Mouse (Mus musculus): ENCODE measurements around the gene Kmt5b. TPM values are rescaled to one million over a fixed set of nuclear protein-coding genes. Genes with fewer than 3 reads are reported as not detected.

Kmt5b gene
- polyA plus RNA-seq (2014; fragmentation: Nextera tagmentation; extraction: Ambion mirVana) = 20.2 and 41.7 TPM in 2 replicates

DNA sequence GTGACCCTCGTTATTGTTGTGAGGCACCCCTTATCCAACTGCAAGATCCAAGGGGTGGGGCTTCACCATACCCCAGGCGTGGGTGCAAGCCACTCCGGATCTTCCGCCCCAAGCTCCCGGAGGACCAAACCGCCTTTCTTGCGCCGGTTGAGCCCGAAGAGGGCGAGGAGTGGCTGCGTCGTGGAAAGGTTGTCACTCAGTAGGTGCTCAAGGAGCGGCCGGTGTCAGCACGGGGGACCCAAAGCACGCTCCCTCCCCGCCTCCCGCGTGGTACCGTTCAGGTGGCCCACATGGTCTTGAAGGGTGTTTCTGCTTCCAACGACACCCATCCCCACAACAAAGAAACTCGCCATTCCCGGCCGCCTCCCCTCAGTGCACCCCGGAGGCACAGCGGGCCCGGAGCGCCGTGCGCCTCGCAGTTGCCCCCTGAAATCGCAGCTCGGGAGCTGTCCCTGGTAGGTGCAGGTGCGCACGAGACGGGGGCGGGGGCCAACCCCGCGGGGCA, at the start of gene Kmt5b:
TSS of gene Kmt5b (plus strand) at position 146 of the 505 bp plus-strand sequence.
- peak within 1 kb of the TSS; percentile 98 for H3K4me3 ChIP-seq (ENCODE audit: low read length)
- ATAC-seq (ENCODE audit: low FRiP score, low TSS enrichment) = peak; percentile 28
- H3K4me1 ChIP-seq (ENCODE audit: control insufficient read depth, insufficient read depth, low read length) = peaks cover 14% of the 10 kb centered on the region
- H3K36me3 ChIP-seq (ENCODE audit: control insufficient read depth, insufficient read depth, low read length) = peaks cover 10% of the 10 kb centered on the region; the same call in 1 of the 2 replicates
- no peaks in the 10 kb centered on the region for H3K9me3 ChIP-seq (ENCODE audit: control insufficient read depth, low read length)
- peak within 1 kb of the TSS; percentile 77 for H3K4me2 ChIP-seq (replicated peaks; ENCODE audit: low read depth, low read length)
- H3K9ac ChIP-seq (ENCODE audit: low read depth, low read length) = peak within 1 kb of the TSS; percentile 100
- peak within 1 kb of the TSS; percentile 100 for H3K27ac ChIP-seq (ENCODE audit: low read depth, low read length)
- WGBS = under 1% methylated on average over 39 of the region's 39 CpGs
- H3K27me3 ChIP-seq (ENCODE audit: control insufficient read depth, insufficient read depth, low read length) = no peaks in the 10 kb centered on the region

GRCm38 (mm10) chr19:3718481-3719361, 48.5 kb upstream of the Kmt5b start:
- no peaks in the 10 kb centered on the region; the same call in 1 of the 2 replicates for H3K9me3 ChIP-seq (ENCODE audit: control insufficient read depth, low read length)
- peaks cover 35% of the 10 kb centered on the region for H3K36me3 ChIP-seq (ENCODE audit: control insufficient read depth, insufficient read depth, low read length)
- H3K4me2 ChIP-seq (replicated peaks; ENCODE audit: low read depth, low read length) = peak overlapping the region; percentile 72
- H3K4me1 ChIP-seq (ENCODE audit: control insufficient read depth, insufficient read depth, low read length) = no peaks in the 10 kb centered on the region
- H3K27ac ChIP-seq (ENCODE audit: low read depth, low read length) = no peak overlapping the region; the same call in 1 of the 2 replicates
- peak overlapping the region; percentile 37 for H3K4me3 ChIP-seq (ENCODE audit: low read length)
- WGBS = 37% methylated on average over 19 of the region's 19 CpGs
- no peaks in the 10 kb centered on the region for H3K27me3 ChIP-seq (ENCODE audit: control insufficient read depth, insufficient read depth, low read length)
- peak overlapping the region; percentile 42 for H3K9ac ChIP-seq (ENCODE audit: low read depth, low read length)
- ATAC-seq (ENCODE audit: low FRiP score, low TSS enrichment) = peak; percentile 86

DNA sequence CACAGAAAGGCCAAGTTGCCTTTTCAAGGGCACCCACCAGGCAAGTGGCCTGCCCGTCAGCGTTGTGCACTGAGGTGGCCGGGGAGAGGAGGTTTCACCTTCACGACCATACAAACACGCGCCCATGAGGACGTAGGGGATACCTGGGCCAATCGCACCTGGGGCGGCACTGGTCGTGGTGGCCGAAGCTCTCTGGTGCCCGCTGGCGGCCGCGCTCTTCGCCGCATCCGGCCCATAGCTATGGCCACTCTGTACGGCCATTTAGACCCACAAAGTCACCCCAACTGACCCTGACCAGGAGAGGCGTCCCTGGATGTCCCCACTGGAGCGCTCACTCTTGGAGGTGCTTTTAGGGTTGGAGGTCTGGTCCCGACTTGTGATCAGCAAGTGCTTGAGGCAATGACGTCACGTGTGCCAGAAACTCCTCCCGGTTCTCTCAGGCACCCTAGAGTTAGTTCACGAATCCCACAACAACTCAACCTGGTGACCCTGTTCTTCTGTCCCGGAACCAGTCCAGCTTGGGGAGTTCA, 47.8 kb upstream of the Kmt5b start:
- peak; percentile 86 for ATAC-seq (ENCODE audit: low FRiP score, low TSS enrichment)
- Histone ChIP-seq H3K27ac (ENCODE audit: low read depth, low read length) (no peak overlapping the region), H3K4me1 (ENCODE audit: control insufficient read depth, insufficient read depth, low read length) (no peaks in the 10 kb centered on the region), H3K36me3 (ENCODE audit: control insufficient read depth, insufficient read depth, low read length) (peaks cover 31% of the 10 kb centered on the region), H3K4me2 (replicated peaks; ENCODE audit: low read depth, low read length) (peak overlapping the region; percentile 72), H3K27me3 (ENCODE audit: control insufficient read depth, insufficient read depth, low read length) (no peaks in the 10 kb centered on the region), H3K9ac (ENCODE audit: low read depth, low read length) (peak overlapping the region; percentile 42), H3K9me3 (ENCODE audit: control insufficient read depth, low read length) (no peaks in the 10 kb centered on the region; the same call in 1 of the 2 replicates), H3K4me3 (ENCODE audit: low read length) (peak overlapping the region; percentile 37)
- 4% methylated on average over 27 of the region's 27 CpGs for WGBS

DNA sequence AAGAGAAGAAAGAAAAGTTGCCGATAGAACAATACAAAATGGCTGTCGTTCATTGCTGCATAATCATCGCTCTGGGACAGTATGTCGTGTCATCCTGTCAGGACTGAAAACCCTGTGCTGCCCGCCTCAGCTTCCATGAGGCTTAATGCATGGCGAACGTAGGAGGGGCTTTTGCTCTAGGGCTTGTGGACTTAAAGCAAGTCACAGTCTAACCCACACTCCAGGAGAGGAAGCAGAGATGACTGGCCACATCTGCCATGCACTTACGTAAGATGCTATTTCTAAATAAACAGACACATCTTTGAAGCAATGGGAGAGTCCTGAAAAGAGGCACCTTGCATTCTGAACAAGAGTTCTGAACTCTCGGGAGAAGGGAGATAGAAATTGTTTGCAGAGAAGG, 44.1 kb upstream of the Kmt5b start:
- Histone ChIP-seq H3K9ac (ENCODE audit: low read depth, low read length) (no peak overlapping the region), H3K9me3 (ENCODE audit: control insufficient read depth, low read length) (no peaks in the 10 kb centered on the region; the same call in 1 of the 2 replicates), H3K27me3 (ENCODE audit: control insufficient read depth, insufficient read depth, low read length) (no peaks in the 10 kb centered on the region), H3K27ac (ENCODE audit: low read depth, low read length) (no peak overlapping the region), H3K4me1 (ENCODE audit: control insufficient read depth, insufficient read depth, low read length) (no peaks in the 10 kb centered on the region), H3K4me3 (ENCODE audit: low read length) (no peak overlapping the region), H3K36me3 (ENCODE audit: control insufficient read depth, insufficient read depth, low read length) (no peaks in the 10 kb centered on the region), H3K4me2 (replicated peaks; ENCODE audit: low read depth, low read length) (no peak overlapping the region)
- no peak for ATAC-seq (ENCODE audit: low FRiP score, low TSS enrichment)
- 91% methylated on average over 9 of the region's 9 CpGs for WGBS

DNA sequence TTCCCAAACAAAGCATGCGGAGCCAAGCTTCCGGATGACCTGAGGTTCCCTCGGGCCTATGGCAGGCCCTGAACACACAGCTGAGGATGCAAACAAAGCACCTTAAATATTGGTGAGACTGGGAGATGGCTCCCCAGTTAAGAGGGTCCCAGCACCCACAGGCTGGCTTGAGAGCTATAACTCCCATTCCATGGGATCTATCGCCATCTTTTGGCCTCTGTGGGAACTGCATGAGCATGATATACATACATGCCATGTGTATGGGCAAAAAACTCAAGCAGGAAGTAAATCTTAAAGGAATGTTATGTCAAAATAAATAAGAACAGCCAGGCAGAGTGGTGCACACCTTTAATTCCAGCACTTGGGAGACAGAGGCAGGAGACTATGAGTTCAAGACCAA, 43.3 kb upstream of the Kmt5b start:
- H3K9me3 ChIP-seq (ENCODE audit: control insufficient read depth, low read length) = no peaks in the 10 kb centered on the region; the same call in 1 of the 2 replicates
- H3K4me1 ChIP-seq (ENCODE audit: control insufficient read depth, insufficient read depth, low read length) = no peaks in the 10 kb centered on the region
- no peak overlapping the region for H3K9ac ChIP-seq (ENCODE audit: low read depth, low read length)
- no peaks in the 10 kb centered on the region for H3K27me3 ChIP-seq (ENCODE audit: control insufficient read depth, insufficient read depth, low read length)
- H3K4me3 ChIP-seq (ENCODE audit: low read length) = no peak overlapping the region
- ATAC-seq (ENCODE audit: low FRiP score, low TSS enrichment) = no peak
- H3K27ac ChIP-seq (ENCODE audit: low read depth, low read length) = no peak overlapping the region
- WGBS = 78% methylated on average over 4 of the region's 4 CpGs
- H3K4me2 ChIP-seq (replicated peaks; ENCODE audit: low read depth, low read length) = no peak overlapping the region
- H3K36me3 ChIP-seq (ENCODE audit: control insufficient read depth, insufficient read depth, low read length) = no peaks in the 10 kb centered on the region

DNA sequence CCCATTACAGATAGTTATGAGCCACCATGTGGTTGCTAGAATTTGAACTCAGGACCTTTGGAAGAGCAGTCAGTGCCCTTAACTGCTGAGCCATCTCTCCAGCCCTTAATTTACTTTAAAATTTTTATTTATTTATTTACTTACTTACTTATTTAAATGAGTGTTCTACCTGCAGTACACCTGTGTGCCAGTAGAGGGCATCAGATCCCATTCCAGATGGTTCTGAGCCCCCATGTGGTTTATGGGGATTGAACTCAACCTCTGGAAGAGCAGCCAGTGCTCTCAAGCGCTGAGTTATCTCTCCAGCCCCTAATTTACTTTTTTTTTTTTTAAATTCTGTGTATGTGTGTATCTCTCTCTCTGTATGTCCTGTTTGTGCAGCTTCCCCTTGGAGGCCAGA, 42.4 kb upstream of the Kmt5b start:
- H3K27me3 ChIP-seq (ENCODE audit: control insufficient read depth, insufficient read depth, low read length) = no peaks in the 10 kb centered on the region
- H3K4me3 ChIP-seq (ENCODE audit: low read length) = no peak overlapping the region
- no peaks in the 10 kb centered on the region for H3K36me3 ChIP-seq (ENCODE audit: control insufficient read depth, insufficient read depth, low read length)
- no peak overlapping the region for H3K27ac ChIP-seq (ENCODE audit: low read depth, low read length)
- H3K9me3 ChIP-seq (ENCODE audit: control insufficient read depth, low read length) = no peaks in the 10 kb centered on the region; the same call in 1 of the 2 replicates
- H3K4me2 ChIP-seq (replicated peaks; ENCODE audit: low read depth, low read length) = no peak overlapping the region
- no peak overlapping the region for H3K9ac ChIP-seq (ENCODE audit: low read depth, low read length)
- WGBS = 25% methylated on average over 1 of the region's 1 CpGs
- no peak for ATAC-seq (ENCODE audit: low FRiP score, low TSS enrichment)
- no peaks in the 10 kb centered on the region for H3K4me1 ChIP-seq (ENCODE audit: control insufficient read depth, insufficient read depth, low read length)

DNA sequence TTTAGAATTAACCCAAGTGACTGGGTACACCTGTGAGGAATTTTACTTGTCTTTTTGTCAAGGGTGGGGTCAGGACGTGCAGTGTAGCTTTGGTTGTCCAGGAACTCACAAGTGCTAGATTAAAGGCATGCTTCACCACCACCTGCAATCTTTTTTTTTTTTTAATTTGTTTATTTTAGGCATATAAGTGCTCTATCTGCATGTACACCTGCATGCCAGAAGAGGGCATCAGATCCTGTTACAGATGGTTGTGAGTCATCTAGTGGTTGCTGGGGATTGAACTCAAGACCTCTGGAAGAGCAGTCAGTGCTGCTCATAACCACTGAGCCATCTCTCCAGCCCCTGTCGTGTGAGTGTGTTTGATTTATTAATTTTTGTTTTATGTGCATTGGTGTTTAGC, 38.3 kb upstream of the Kmt5b start:
- no peaks in the 10 kb centered on the region for H3K4me1 ChIP-seq (ENCODE audit: control insufficient read depth, insufficient read depth, low read length)
- H3K36me3 ChIP-seq (ENCODE audit: control insufficient read depth, insufficient read depth, low read length) = no peaks in the 10 kb centered on the region
- H3K27ac ChIP-seq (ENCODE audit: low read depth, low read length) = no peak overlapping the region
- ATAC-seq (ENCODE audit: low FRiP score, low TSS enrichment) = no peak
- no peak overlapping the region for H3K4me2 ChIP-seq (replicated peaks; ENCODE audit: low read depth, low read length)
- H3K9ac ChIP-seq (ENCODE audit: low read depth, low read length) = no peak overlapping the region
- H3K27me3 ChIP-seq (ENCODE audit: control insufficient read depth, insufficient read depth, low read length) = no peaks in the 10 kb centered on the region
- H3K4me3 ChIP-seq (ENCODE audit: low read length) = no peak overlapping the region
- WGBS = 70% methylated on average over 2 of the region's 2 CpGs
- no peaks in the 10 kb centered on the region; the same call in 1 of the 2 replicates for H3K9me3 ChIP-seq (ENCODE audit: control insufficient read depth, low read length)

GRCm38 (mm10) chr19:3730781-3731646, 36.2 kb upstream of the Kmt5b start:
- Histone ChIP-seq H3K4me1 (ENCODE audit: control insufficient read depth, insufficient read depth, low read length) (no peaks in the 10 kb centered on the region), H3K9me3 (ENCODE audit: control insufficient read depth, low read length) (no peaks in the 10 kb centered on the region), H3K36me3 (ENCODE audit: control insufficient read depth, insufficient read depth, low read length) (no peaks in the 10 kb centered on the region), H3K27ac (ENCODE audit: low read depth, low read length) (no peak overlapping the region), H3K9ac (ENCODE audit: low read depth, low read length) (no peak overlapping the region), H3K4me3 (ENCODE audit: low read length) (no peak overlapping the region), H3K4me2 (replicated peaks; ENCODE audit: low read depth, low read length) (no peak overlapping the region), H3K27me3 (ENCODE audit: control insufficient read depth, insufficient read depth, low read length) (no peaks in the 10 kb centered on the region)
- no peak for ATAC-seq (ENCODE audit: low FRiP score, low TSS enrichment)
- 80% methylated on average over 7 of the region's 7 CpGs for WGBS
